Mouse (Mus musculus) G1E (cell line): Measurements from ENCODE around the gene Rrm1.

Experiments
- CTCF ChIP-seq: IDR thresholded peaks from 2 replicates; pipeline ENCODE4 v1.5.1; 2012; ENCODE audit warnings: low read depth, low read length, inconsistent platforms, mixed read lengths
- GATA1 ChIP-seq: IDR thresholded peaks from 2 replicates; pipeline ENCODE4 v1.6.1; 2012; ENCODE audit warnings: borderline replicate concordance, low read length, inconsistent platforms, mixed read lengths
- GATA2 ChIP-seq: IDR thresholded peaks from 2 replicates; pipeline ENCODE4 v1.6.1; 2012; ENCODE audit warnings: low read depth, low read length, inconsistent platforms, borderline replicate concordance
- POLR2AphosphoS5 ChIP-seq: IDR thresholded peaks from 2 replicates; pipeline ENCODE4 v1.6.1; 2012; ENCODE audit warnings: low read depth, low read length, inconsistent platforms; ENCODE audit not compliant: insufficient replicate concordance
- TAL1 ChIP-seq: conservative IDR thresholded peaks from 2 replicates; pipeline ENCODE4 v1.6.1; 2012; ENCODE audit warnings: low read depth, low read length, inconsistent platforms, mixed read lengths

- TF ChIP-seq CTCF (no peak), POLR2AphosphoS5 (peak; percentile 64; the same call in 1 of the 2 replicates), GATA1 (no peak), TAL1 (no peak), GATA2 (no peak)
These were observed 31.2 kb downstream of the Rrm1 start for GRCm38 (mm10) chr7:102472675-102473074.
